In genomic region chr4:151129725-151130557, GRCm38 (mm10) we compare ENCODE assay signal across 9 mouse cellular contexts. TPM values are rescaled to one million over a fixed set of nuclear protein-coding genes. Genes with fewer than 3 reads are reported as not detected.
DNase-seq lines count a peak whose midpoint lies in the region; ATAC-seq lines count a peak whose summit lies in the region.
"Had no signal": no experiment of that assay in that cellular context is flagged by ENCODE, and none has a peak within 500 bp of the region (broad histone marks: within the 10 kb centered on the region; RNA-seq: fewer than 3 reads in every experiment).

No protein-coding gene starts in this region.

- H3K9ac ChIP-seq in limb, embryonic 11.5 days (ENCODE audit: low read length), result no peak overlapping the region; the same call in 1 of the 2 replicates

- 75% methylated on average over 16 of the region's 16 CpGs for WGBS in limb, embryonic 11.5 days

- no peaks in the 10 kb centered on the region for H3K27me3 ChIP-seq in limb, embryonic 11.5 days (ENCODE audit: control insufficient read depth, insufficient read depth, low read length)

- H3K27ac ChIP-seq in limb, embryonic 11.5 days (replicated peaks; ENCODE audit: low read depth, low read length), result no peak overlapping the region

- H3K4me3 ChIP-seq in limb, embryonic 11.5 days (ENCODE audit: low read depth, low read length), result peak overlapping the region; percentile 47

- no peaks in the 10 kb centered on the region for H3K9me3 ChIP-seq in limb, embryonic 11.5 days (ENCODE audit: control insufficient read depth, low read length)

- no peaks in the 10 kb centered on the region for H3K36me3 ChIP-seq in limb, embryonic 11.5 days (ENCODE audit: control insufficient read depth, insufficient read depth, low read length)

- ATAC-seq in cerebellum, adult (ENCODE audit: insufficient number of reproducible peaks, low FRiP score, low TSS enrichment), result no peak
- no peak for ATAC-seq in limb, embryonic 11.5 days (ENCODE audit: insufficient number of reproducible peaks, low FRiP score, low TSS enrichment, low read depth)

- peak; percentile 61 for DNase-seq in cerebellum, adult 9-10 months
- DNase-seq in cerebellum, postnatal 10 days, result peak; percentile 53 to 58
- DNase-seq in heart, adult 8-10 months (ENCODE audit: low spot score), result peak; percentile 23
- DNase-seq in limb, embryonic 11.5 days (ENCODE audit: low spot score), result no peak
- no peak for DNase-seq in frontal cortex, postnatal 10 days (ENCODE audit: low spot score in 2 of 2)
- no peak for DNase-seq in layer of hippocampus, postnatal 36 days
- no peak for DNase-seq in kidney, adult 18-20 months

- peak overlapping the region; percentile 81 for H3K4me2 ChIP-seq in limb, embryonic 11.5 days (ENCODE audit: low read depth, severe bottlenecking)

- peaks cover 10% of the 10 kb centered on the region for H3K4me1 ChIP-seq in limb, embryonic 11.5 days (ENCODE audit: control insufficient read depth, insufficient read depth, low read length)

RNA-seq across cellular contexts. Expression of gene Gm13090, which starts 40.6 kb away (rescaled TPM):
- under 1 TPM in 2 of 4 experiments, not detected in 2; 0.37 to 0.44 TPM for total RNA-seq in heart, adult 8-10 months (2022)
- polyA plus RNA-seq in limb, embryonic 11.5 days (2014; fragmentation: Nextera tagmentation; extraction: Ambion mirVana), result 0.21 TPM in 1 of 2 replicates, not detected in the other
- not detected for total RNA-seq in layer of hippocampus, postnatal 36 days (2021)
- total RNA-seq: adrenal gland, adult 18-20 months had no signal

Comparison
In these comparisons a context has a peak if more than half of its experiments do, and no peak if none do; other contexts are left out.
1. DNase-seq: peak in cerebellum, adult 9-10 months (single experiment), cerebellum, postnatal 10 days (2 of 2) and heart, adult 8-10 months (single experiment); none in limb, embryonic 11.5 days (single experiment), frontal cortex, postnatal 10 days (0 of 2), layer of hippocampus, postnatal 36 days (0 of 2) and kidney, adult 18-20 months (single experiment).